ENCODE assay signal across 12 mouse cellular contexts in the genomic region with DNA sequence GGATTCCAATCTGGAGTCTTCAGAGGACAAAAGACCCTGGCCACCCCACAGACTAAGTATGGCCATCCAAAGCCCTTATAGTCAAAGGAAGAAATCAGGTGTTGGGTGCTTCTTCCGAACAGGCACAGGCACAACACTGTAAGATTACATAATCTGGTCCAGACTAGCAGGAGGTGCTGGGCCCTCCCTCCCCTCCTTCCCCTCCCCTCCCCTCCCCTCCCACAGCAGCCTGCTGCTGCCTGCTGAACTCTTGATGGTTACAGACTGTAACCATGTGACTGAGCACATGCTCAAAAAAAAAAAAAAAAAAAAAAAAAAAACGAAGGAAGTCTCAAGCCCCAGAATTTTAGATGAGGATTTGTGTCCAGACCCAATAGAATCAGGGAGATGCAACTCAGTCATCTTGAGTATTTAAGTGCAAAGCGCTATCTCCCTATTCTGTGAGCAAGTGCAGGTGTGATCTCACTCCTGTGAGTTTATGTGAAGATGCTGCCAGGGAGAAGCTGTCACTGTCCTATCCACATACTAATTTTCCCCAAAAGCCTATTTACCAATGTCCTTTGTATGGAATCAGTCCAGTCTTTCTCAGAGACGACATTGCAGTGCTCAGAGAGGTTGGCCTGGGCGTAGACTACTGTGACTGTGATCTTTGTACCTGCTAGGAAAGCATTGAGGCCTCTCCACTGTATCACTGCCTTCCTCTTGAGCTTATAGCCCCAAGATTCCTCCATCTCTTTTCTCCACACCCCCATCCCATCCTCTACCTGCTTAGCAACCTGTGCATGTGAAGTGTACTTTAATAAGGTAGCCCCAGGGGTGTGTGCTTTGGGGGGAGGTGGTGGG.
DNase-seq lines count a peak whose midpoint lies in the region; ATAC-seq and TF ChIP-seq lines count a peak whose summit lies in the region.
"Had no signal": no experiment of that assay in that cellular context is flagged by ENCODE, and none has a peak within 500 bp of the region (broad histone marks: within the 10 kb centered on the region; RNA-seq: fewer than 3 reads in every experiment).

No protein-coding gene starts in this region.

- DNase-seq in heart, adult 2 months = no peak
- DNase-seq in heart, adult 18-20 months = no peak
- peak; percentile 26 to 57 for DNase-seq in spleen, adult 2 months (ENCODE audit: low read depth in 1 of 2, low spot score in 2 of 2)
- no peak for DNase-seq in spleen, postnatal 14 days (ENCODE audit: low spot score in 2 of 2)
- peak; percentile 24 for DNase-seq in induced T-regulatory cell, adult 2 months (ENCODE audit: low read depth)
- DNase-seq in adrenal gland, postnatal 10 days = no peak
- DNase-seq in midbrain, embryonic 11.5 days (ENCODE audit: low spot score, missing footprints) = no peak
- DNase-seq: cerebellum, postnatal 36 days; layer of hippocampus, postnatal 36 days had no signal

- no peak for TF ChIP-seq POLR2A in heart, adult 2 months (IDR thresholded peaks at IDR 0.05; ENCODE audit: insufficient read depth, low read depth, low read length)
- no peak for TF ChIP-seq POLR2A in spleen, adult 2 months (IDR thresholded peaks at IDR 0.05; ENCODE audit: low read depth, low read length)
- no peak for TF ChIP-seq POLR2A in small intestine, adult 2 months (IDR thresholded peaks at IDR 0.05; ENCODE audit: low read depth, low read length)

- no peak for TF ChIP-seq EP300 in heart, adult 2 months (IDR thresholded peaks at IDR 0.05; ENCODE audit: insufficient read depth, low read depth, low read length)

- peak overlapping the region; percentile 76 for H3K27ac ChIP-seq in heart, adult 2 months
- H3K27ac ChIP-seq in spleen, adult 2 months (ENCODE audit: insufficient read depth, low read length) = peak overlapping the region; percentile 82
- H3K27ac ChIP-seq in small intestine, adult 2 months (ENCODE audit: insufficient read depth, low read depth, low read length) = peak overlapping the region; percentile 47; the same call in 1 of the 2 replicates
- no peak overlapping the region for H3K27ac ChIP-seq in midbrain, embryonic 11.5 days (ENCODE audit: low read depth, low read length)
- H3K27ac ChIP-seq: liver, embryonic 15.5 days; midbrain, embryonic 15.5 days had no signal

- no peak overlapping the region for H3K9ac ChIP-seq in heart, adult 2 months (ENCODE audit: low read depth, low read length)
- H3K9ac ChIP-seq in midbrain, embryonic 11.5 days (ENCODE audit: low read length) = no peak overlapping the region
- H3K9ac ChIP-seq: liver, embryonic 15.5 days; midbrain, embryonic 15.5 days had no signal

- H3K27me3 ChIP-seq in heart, adult 2 months (ENCODE audit: control insufficient read depth, insufficient read depth, low read length) = no peaks in the 10 kb centered on the region
- no peaks in the 10 kb centered on the region for H3K27me3 ChIP-seq in spleen, adult 2 months (ENCODE audit: control insufficient read depth, insufficient read depth, low read length)
- no peaks in the 10 kb centered on the region for H3K27me3 ChIP-seq in small intestine, adult 2 months (ENCODE audit: control insufficient read depth, insufficient read depth, low read length)
- H3K27me3 ChIP-seq in midbrain, embryonic 11.5 days (ENCODE audit: control insufficient read depth, insufficient read depth, low read length) = no peaks in the 10 kb centered on the region
- H3K27me3 ChIP-seq: liver, embryonic 15.5 days; midbrain, embryonic 15.5 days had no signal

- 58% methylated on average over 5 of the region's 5 CpGs for WGBS in heart, adult 2 months
- WGBS in spleen, adult 2 months = 53% methylated on average over 5 of the region's 5 CpGs
- WGBS in small intestine, adult 2 months = 48% methylated on average over 5 of the region's 5 CpGs
- 77% methylated on average over 5 of the region's 5 CpGs for WGBS in midbrain, embryonic 11.5 days

- H3K4me2 ChIP-seq in midbrain, embryonic 11.5 days = no peak overlapping the region
- H3K4me2 ChIP-seq: midbrain, embryonic 15.5 days had no signal

- no peaks in the 10 kb centered on the region for H3K36me3 ChIP-seq in heart, adult 2 months (ENCODE audit: control insufficient read depth, insufficient read depth, low read length)
- no peaks in the 10 kb centered on the region for H3K36me3 ChIP-seq in spleen, adult 2 months (ENCODE audit: control insufficient read depth, insufficient read depth, low read length)
- no peaks in the 10 kb centered on the region for H3K36me3 ChIP-seq in small intestine, adult 2 months (ENCODE audit: control insufficient read depth, insufficient read depth, low read length)
- no peaks in the 10 kb centered on the region for H3K36me3 ChIP-seq in midbrain, embryonic 11.5 days (ENCODE audit: control insufficient read depth, insufficient read depth, low read length)
- H3K36me3 ChIP-seq: liver, embryonic 15.5 days; midbrain, embryonic 15.5 days had no signal

- peaks cover 5% of the 10 kb centered on the region for H3K4me1 ChIP-seq in heart, adult 2 months (ENCODE audit: control insufficient read depth, insufficient read depth, low read length)
- H3K4me1 ChIP-seq in spleen, adult 2 months (ENCODE audit: control insufficient read depth, insufficient read depth, insufficient read length) = peaks cover 16% of the 10 kb centered on the region; the same call in 1 of the 2 replicates
- peaks cover 5% of the 10 kb centered on the region; the same call in 1 of the 2 replicates for H3K4me1 ChIP-seq in small intestine, adult 2 months (ENCODE audit: control insufficient read depth, insufficient read depth, insufficient read length, low read length)
- H3K4me1 ChIP-seq in midbrain, embryonic 11.5 days (ENCODE audit: control insufficient read depth, insufficient read depth, low read length) = no peaks in the 10 kb centered on the region

- H3K9me3 ChIP-seq in midbrain, embryonic 11.5 days (ENCODE audit: control insufficient read depth, low read length) = no peaks in the 10 kb centered on the region
- H3K9me3 ChIP-seq: liver, embryonic 15.5 days; midbrain, embryonic 15.5 days had no signal

- no peaks in the 10 kb centered on the region for H3K79me2 ChIP-seq in heart, adult 2 months (replicated peaks; ENCODE audit: control insufficient read depth, insufficient read depth, low read length)

- intact Hi-C loops in heart, adult 2 months (cut with DNase I) = no loop called here

- no peak for TF ChIP-seq CTCF in heart, adult 2 months (IDR thresholded peaks at IDR 0.05)
- TF ChIP-seq CTCF in spleen, adult 2 months (IDR thresholded peaks at IDR 0.05; ENCODE audit: extremely low read depth, insufficient read depth, insufficient read length, insufficient replicate concordance) = no peak
- TF ChIP-seq CTCF in small intestine, adult 2 months (IDR thresholded peaks at IDR 0.05; ENCODE audit: extremely low read depth, insufficient read length, insufficient replicate concordance, low read depth, low read length) = no peak

- H3K4me3 ChIP-seq in heart, adult 2 months = no peak overlapping the region
- no peak overlapping the region; the same call in 1 of the 2 replicates for H3K4me3 ChIP-seq in spleen, adult 2 months (ENCODE audit: extremely low read depth, insufficient read depth, insufficient read length)
- no peak overlapping the region for H3K4me3 ChIP-seq in small intestine, adult 2 months (ENCODE audit: low read depth, low read length)
- H3K4me3 ChIP-seq in midbrain, embryonic 11.5 days (ENCODE audit: low read depth, low read length) = no peak overlapping the region
- H3K4me3 ChIP-seq: liver, embryonic 15.5 days; midbrain, embryonic 15.5 days had no signal

- ATAC-seq in midbrain, embryonic 11.5 days (ENCODE audit: low FRiP score) = no peak
- ATAC-seq: midbrain, embryonic 15.5 days had no signal

Comparison
In these comparisons a context has a peak if more than half of its experiments do, and no peak if none do; other contexts are left out.
1. DNase-seq: peak in spleen, adult 2 months (2 of 2) and induced T-regulatory cell, adult 2 months (single experiment); none in heart, adult 2 months (0 of 2), heart, adult 18-20 months (0 of 2), spleen, postnatal 14 days (0 of 2), adrenal gland, postnatal 10 days (single experiment) and midbrain, embryonic 11.5 days (single experiment).